Mouse (Mus musculus) mouse trophoblast stem cell (cell line): ENCODE data around the gene Stx6.

Experiments used
- in situ Hi-C, 2 experiments: fragments of 300-500 bp; cut with MseI, MboI; formaldehyde crosslinking; loops; 2 replicates in 1 of 2; 3 replicates in 1 of 2; pipeline ENCODE4 v1.15.1; 2025

The Stx6 gene

DNA sequence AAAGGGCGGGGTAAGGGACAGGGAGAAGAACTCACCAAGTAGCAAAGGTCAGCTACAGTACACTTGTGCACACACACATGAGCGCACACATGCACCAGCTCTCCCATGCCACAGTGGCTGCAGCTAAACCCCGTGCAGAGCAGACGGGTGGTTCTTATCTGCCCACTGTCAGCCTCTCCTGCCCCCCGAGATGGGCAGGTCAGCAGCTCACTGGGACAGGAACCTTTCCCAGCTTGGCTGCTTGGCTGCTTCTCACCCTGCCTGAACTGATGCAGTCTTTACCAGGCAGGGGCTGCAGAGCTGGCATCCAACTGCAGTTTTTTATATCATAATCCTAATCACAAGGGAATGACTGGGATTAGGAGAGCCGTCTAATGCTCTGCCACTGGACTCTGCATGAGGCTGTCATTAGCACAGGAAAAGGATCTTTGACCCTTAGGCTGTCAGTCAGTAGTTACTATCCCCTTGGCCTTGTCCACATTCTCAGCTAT lies 94.2 kb downstream of the Stx6 start:
- in situ Hi-C loops = no loop called here

DNA sequence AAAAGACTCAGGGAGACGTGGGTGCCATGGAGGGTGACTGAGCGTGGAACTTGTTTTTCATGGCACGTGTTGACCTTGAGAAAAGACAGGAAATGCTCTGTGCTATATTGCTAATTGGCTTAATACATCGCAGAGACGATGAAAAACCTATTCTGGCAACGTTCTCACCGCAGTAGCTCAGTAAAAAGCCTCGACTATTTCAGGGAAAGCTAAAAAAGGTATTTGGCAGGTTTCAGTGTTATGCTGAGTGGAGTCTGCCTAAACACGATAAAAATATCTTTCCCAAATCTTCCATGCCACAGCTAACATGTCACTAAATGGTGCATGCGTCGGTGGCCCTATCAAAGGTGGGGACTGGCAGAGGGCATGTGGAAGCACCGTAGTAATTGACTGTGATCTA lies 94.6 kb downstream of the Stx6 start:
- in situ Hi-C loops = no loop called here

- in situ Hi-C loops = no loop called here
These were observed 95.8 kb downstream of the Stx6 start for GRCm38 (mm10) chr1:155254309-155254708.
